Comparison of ENCODE assay signal across 17 mouse cellular contexts in genomic region chr4:88118750-88119395, GRCm38 (mm10). TPM values are rescaled to one million over a fixed set of nuclear protein-coding genes. Genes with fewer than 3 reads are reported as not detected.
A peak's percentile ranks its signal among the peaks of the same experiment; 100 is the strongest.
DNase-seq lines count a peak whose midpoint lies in the region; ATAC-seq and TF ChIP-seq lines count a peak whose summit lies in the region.
"Had no signal": no experiment of that assay in that cellular context is flagged by ENCODE, and none has a peak within 500 bp of the region (broad histone marks: within the 10 kb centered on the region; RNA-seq: fewer than 3 reads in every experiment).

No protein-coding gene starts in this region.

- no peaks in the 10 kb centered on the region for H3K27me3 ChIP-seq in liver, embryonic 11.5 days (replicated peaks; ENCODE audit: control insufficient read depth, insufficient read depth, low read length)
- H3K27me3 ChIP-seq in forebrain, embryonic 11.5 days (ENCODE audit: control insufficient read depth, insufficient read depth, low read length) = no peaks in the 10 kb centered on the region
- H3K27me3 ChIP-seq: intestine, embryonic 15.5 days; megakaryocyte, embryonic 14.5 days had no signal

- 0 out of 2 replicates have a peak, but pooled peaks have one; percentile 32 for ATAC-seq in liver, embryonic 11.5 days (replicated peaks; ENCODE audit: low FRiP score)
- peak; percentile 56 for ATAC-seq in megakaryocyte progenitor cell, adult 5-6 weeks (replicated peaks; ENCODE audit: poor library complexity)
- ATAC-seq in forebrain, embryonic 11.5 days (replicated peaks; ENCODE audit: low FRiP score) = no peak
- ATAC-seq: intestine, embryonic 15.5 days had no signal

- peak overlapping the region; percentile 19; the same call in 1 of the 2 replicates for H3K27ac ChIP-seq in liver, embryonic 11.5 days (ENCODE audit: low read depth, low read length)
- H3K27ac ChIP-seq in forebrain, embryonic 11.5 days (ENCODE audit: low read depth, low read length) = no peak overlapping the region
- H3K27ac ChIP-seq in gastrocnemius, adult 2 months = no peak overlapping the region
- H3K27ac ChIP-seq: embryonic facial prominence, embryonic 10.5 days; intestine, embryonic 15.5 days had no signal

- no peak for DNase-seq in liver, embryonic 11.5 days (ENCODE audit: low spot score)
- DNase-seq in liver = no peak
- peak; percentile 21 for DNase-seq in induced T-regulatory cell, adult 2 months (ENCODE audit: low read depth)
- no peak for DNase-seq in lung, postnatal 10 days
- DNase-seq in forebrain, embryonic 11.5 days (ENCODE audit: low spot score) = no peak
- DNase-seq in gastrocnemius, adult 2 months = no peak
- DNase-seq in left cerebral cortex, postnatal 36 days (ENCODE audit: low spot score in 2 of 2) = no peak
- DNase-seq: adrenal gland, postnatal 25 days; cerebellum, adult 9-11 months; kidney, postnatal 25 days; left cerebral cortex, postnatal 4 days; lung, embryonic 14.5 days; right cerebral cortex, postnatal 4 days had no signal

- no peaks in the 10 kb centered on the region for H3K9me3 ChIP-seq in liver, embryonic 11.5 days (ENCODE audit: control insufficient read depth, low read length)
- no peaks in the 10 kb centered on the region for H3K9me3 ChIP-seq in forebrain, embryonic 11.5 days (ENCODE audit: control insufficient read depth, low read length)
- H3K9me3 ChIP-seq: embryonic facial prominence, embryonic 10.5 days; intestine, embryonic 15.5 days; megakaryocyte, embryonic 14.5 days had no signal

- intact Hi-C loops in gastrocnemius, adult 2 months (cut with DNase I) = no loop called here
- intact Hi-C loops in left cerebral cortex, postnatal 36 days (cut with DNase I) = no loop called here

- 79% methylated on average over 5 of the region's 5 CpGs for WGBS in liver, embryonic 11.5 days
- WGBS in forebrain, embryonic 11.5 days = 88% methylated on average over 5 of the region's 5 CpGs

- no peak overlapping the region for H3K4me3 ChIP-seq in liver, embryonic 11.5 days (ENCODE audit: low read depth, low read length)
- H3K4me3 ChIP-seq in forebrain, embryonic 11.5 days (ENCODE audit: low read depth, low read length) = no peak overlapping the region
- no peak overlapping the region for H3K4me3 ChIP-seq in gastrocnemius, adult 2 months
- H3K4me3 ChIP-seq: embryonic facial prominence, embryonic 10.5 days; intestine, embryonic 15.5 days; megakaryocyte, embryonic 14.5 days had no signal

- no peak for TF ChIP-seq CTCF in gastrocnemius, adult 2 months (IDR thresholded peaks at IDR 0.05)

- H3K4me2 ChIP-seq in liver, embryonic 11.5 days = peak overlapping the region; percentile 15; the same call in 1 of the 2 replicates
- no peak overlapping the region for H3K4me2 ChIP-seq in forebrain, embryonic 11.5 days (ENCODE audit: low read depth, low read length, severe bottlenecking)
- H3K4me2 ChIP-seq: intestine, embryonic 15.5 days; lung, embryonic 14.5 days had no signal

- H3K36me3 ChIP-seq in liver, embryonic 11.5 days (ENCODE audit: control insufficient read depth, insufficient read depth, low read length) = no peaks in the 10 kb centered on the region
- H3K36me3 ChIP-seq in forebrain, embryonic 11.5 days (ENCODE audit: control insufficient read depth, insufficient read depth, low read length) = no peaks in the 10 kb centered on the region
- H3K36me3 ChIP-seq: embryonic facial prominence, embryonic 10.5 days; intestine, embryonic 15.5 days had no signal

- H3K4me1 ChIP-seq in liver, embryonic 11.5 days (replicated peaks; ENCODE audit: control insufficient read depth, insufficient read depth, low read length) = peaks cover 22% of the 10 kb centered on the region
- no peaks in the 10 kb centered on the region for H3K4me1 ChIP-seq in forebrain, embryonic 11.5 days (replicated peaks; ENCODE audit: control insufficient read depth, insufficient read depth, low read length)
- H3K4me1 ChIP-seq: intestine, embryonic 15.5 days had no signal

- 0 out of 2 replicates have a peak overlapping the region, but pooled peaks have one; percentile 8 for H3K9ac ChIP-seq in liver, embryonic 11.5 days (ENCODE audit: low read depth, low read length)
- no peak overlapping the region for H3K9ac ChIP-seq in forebrain, embryonic 11.5 days (ENCODE audit: low read length)
- H3K9ac ChIP-seq: intestine, embryonic 15.5 days; lung, embryonic 14.5 days had no signal

RNA-seq across cellular contexts. Expression of gene Focad, which starts 24.4 kb away (rescaled TPM):
- 23.2 and 25.1 TPM in 2 replicates for polyA plus RNA-seq in liver, embryonic 11.5 days (2014; fragmentation: Nextera tagmentation; extraction: Ambion mirVana)
- total RNA-seq in megakaryocyte progenitor cell, adult 5-6 weeks (2015) = 17.2 and 21.3 TPM in 2 replicates
- total RNA-seq in megakaryocyte progenitor cell, adult 5-6 weeks (2017) = 11.1 and 18.1 TPM in 2 replicates
- 17.7 and 18.2 TPM in 2 replicates for polyA plus RNA-seq in forebrain, embryonic 11.5 days (2014; fragmentation: Nextera tagmentation; extraction: Ambion mirVana)
- total RNA-seq in gastrocnemius, adult 2 months (2021) = 10 to 100 TPM in 1 of 2 experiments, 1 to 10 TPM in 1; 9.1 to 14.0 TPM
- total RNA-seq in left cerebral cortex, postnatal 36 days (2021) = 10 to 100 TPM; 44.2 to 53.5 TPM
